Mouse (Mus musculus) skeletal muscle tissue, adult 2 months (tissue): ENCODE measurements at regions not wholly inside any gene's neighbourhood (a gene's known extent, or its start where the extent isn't known, plus 50 kb on each side); places are given as distances from the start of the nearest gene placed in this dataset.

Experiments
- DNase-seq: peaks from one replicate; pipeline ENCODE4 v3.0.0-alpha.2; 2012; ENCODE audit warnings: low read depth, low spot score

GRCm38 (mm10) chr6:84264681-84265080 lies 256.3 kb downstream of the Dysf start:
- no peak for DNase-seq

GRCm38 (mm10) chr6:84263686-84264085 lies 255.3 kb downstream of the Dysf start:
- no peak for DNase-seq

GRCm38 (mm10) chr6:84262766-84263165 lies 254.4 kb downstream of the Dysf start:
- no peak for DNase-seq

GRCm38 (mm10) chr6:84261483-84261882 lies 253.1 kb downstream of the Dysf start:
- DNase-seq, result no peak
